Mouse (Mus musculus) stomach, embryonic 15.5 days (tissue): Measurements from ENCODE around the gene Kcnj10. TPM values are rescaled to one million over a fixed set of nuclear protein-coding genes. Genes with fewer than 3 reads are reported as not detected.

ENCODE experiments used
- ATAC-seq: fragments of 200-750 bp; cut with Nextera tagmentation; 2 replicates; pipeline ENCODE4 v1.8.0; 2017; ENCODE audit warnings: low read depth, moderate number of reproducible peaks, moderate TSS enrichment; ENCODE audit not compliant: insufficient read depth, low FRiP score
- H3K27ac ChIP-seq: fragments of 300-500 bp; sonication (generic); 2 replicates; pipeline ENCODE4 v1.5.1; 2015; ENCODE audit warnings: mild to moderate bottlenecking, inconsistent platforms
- H3K27me3 ChIP-seq: fragments of 300-500 bp; sonication (generic); replicated peaks from 2 replicates; pipeline ENCODE4 v1.6.1; 2015; ENCODE audit warnings: inconsistent platforms
- H3K36me3 ChIP-seq: fragments of 300-500 bp; sonication (generic); 2 replicates; pipeline ENCODE4 v1.6.1; 2015; ENCODE audit warnings: inconsistent platforms
- H3K4me1 ChIP-seq: fragments of 300-500 bp; sonication (generic); 2 replicates; pipeline ENCODE4 v1.6.1; 2015; ENCODE audit warnings: inconsistent platforms
- H3K4me2 ChIP-seq: fragments of 300-500 bp; sonication (generic); 2 replicates; pipeline ENCODE4 v1.6.1; 2015; ENCODE audit warnings: mild to moderate bottlenecking, inconsistent platforms
- H3K4me3 ChIP-seq: fragments of 300-500 bp; sonication (generic); replicated peaks from 2 replicates; pipeline ENCODE4 v1.5.1; 2015; ENCODE audit warnings: inconsistent platforms
- H3K9ac ChIP-seq: fragments of 300-500 bp; sonication (generic); 2 replicates; pipeline ENCODE4 v1.6.1; 2015; ENCODE audit warnings: inconsistent platforms
- H3K9me3 ChIP-seq: fragments of 300-500 bp; sonication (generic); 2 replicates; pipeline ENCODE4 v1.6.1; 2016; ENCODE audit warnings: inconsistent platforms
- WGBS: fragments of 180-500 bp; shearing (Covaris S2); methylation state at CpG from one replicate; pipeline ENCODE4 v1.1.7; 2015; 5-methylcytosine and 5-hydroxymethylcytosine counted together
- polyA plus RNA-seq: library from polyadenylated mRNA; unstranded; fragments of >200 nt; fragmentation: Nextera tagmentation; extraction: Ambion mirVana; gene quantifications from 2 replicates; pipeline ENCODE4 v1.2.1, GENCODE M21; 2015

Gene Kcnj10
- polyA plus RNA-seq, 1 experiment from 2014 or later, result 0.10 TPM

- Histone ChIP-seq H3K4me3 (peak overlapping the region; percentile 43), H3K27me3 (peaks cover 55% of the 10 kb centered on the region), H3K9ac (peak overlapping the region; percentile 29; the same call in 1 of the 2 replicates), H3K36me3 (no peaks in the 10 kb centered on the region), H3K9me3 (no peaks in the 10 kb centered on the region), H3K4me2 (peak overlapping the region; percentile 89), H3K27ac (no peak overlapping the region), H3K4me1 (peaks cover 8% of the 10 kb centered on the region)
- ATAC-seq, result peak; percentile 42; the same call in 1 of the 2 replicates
- WGBS, result 17% methylated on average over 94 of the region's 94 CpGs
Measured at GRCm38 (mm10) chr1:172325680-172326535, 15.1 kb upstream of the Kcnj10 start.

GRCm38 (mm10) chr1:172326684-172327083 lies 14.3 kb upstream of the Kcnj10 start:
- no peak overlapping the region for H3K27ac ChIP-seq
- peaks cover 8% of the 10 kb centered on the region for H3K4me1 ChIP-seq
- WGBS, result 55% methylated on average over 11 of the region's 11 CpGs
- no peaks in the 10 kb centered on the region for H3K9me3 ChIP-seq
- H3K27me3 ChIP-seq, result peaks cover 55% of the 10 kb centered on the region
- ATAC-seq, result no peak
- peak overlapping the region; percentile 43 for H3K4me3 ChIP-seq
- H3K4me2 ChIP-seq, result peak overlapping the region; percentile 89
- no peak overlapping the region; the same call in 1 of the 2 replicates for H3K9ac ChIP-seq
- no peaks in the 10 kb centered on the region for H3K36me3 ChIP-seq

GRCm38 (mm10) chr1:172327206-172328001 lies 13.6 kb upstream of the Kcnj10 start:
- ATAC-seq, result no peak

GRCm38 (mm10) chr1:172328041-172328440 lies 13.0 kb upstream of the Kcnj10 start:
- Histone ChIP-seq H3K9ac (no peak overlapping the region), H3K36me3 (no peaks in the 10 kb centered on the region), H3K4me2 (no peak overlapping the region), H3K27ac (no peak overlapping the region), H3K27me3 (peaks cover 55% of the 10 kb centered on the region), H3K4me1 (peaks cover 8% of the 10 kb centered on the region), H3K4me3 (no peak overlapping the region), H3K9me3 (no peaks in the 10 kb centered on the region)
- no peak for ATAC-seq
- WGBS, result 72% methylated on average over 3 of the region's 3 CpGs

More at GRCm38 (mm10) chr1:172327206-172328001, 13.6 kb upstream of the Kcnj10 start:
- Histone ChIP-seq H3K9ac (no peak overlapping the region), H3K4me2 (no peak overlapping the region), H3K9me3 (no peaks in the 10 kb centered on the region), H3K27ac (no peak overlapping the region), H3K4me3 (no peak overlapping the region), H3K36me3 (no peaks in the 10 kb centered on the region), H3K27me3 (peaks cover 55% of the 10 kb centered on the region), H3K4me1 (peaks cover 8% of the 10 kb centered on the region)
- 80% methylated on average over 16 of the region's 16 CpGs for WGBS

- no peak for ATAC-seq
- Histone ChIP-seq H3K9me3 (no peaks in the 10 kb centered on the region), H3K4me1 (peaks cover 8% of the 10 kb centered on the region), H3K4me3 (no peak overlapping the region), H3K4me2 (no peak overlapping the region), H3K9ac (no peak overlapping the region), H3K27me3 (peaks cover 55% of the 10 kb centered on the region), H3K27ac (no peak overlapping the region), H3K36me3 (no peaks in the 10 kb centered on the region)
- 72% methylated on average over 7 of the region's 7 CpGs for WGBS
Measured at GRCm38 (mm10) chr1:172328461-172328860, 12.5 kb upstream of the Kcnj10 start.

GRCm38 (mm10) chr1:172329131-172329530 lies 11.9 kb upstream of the Kcnj10 start, which contains the start of gene Kcnj9:
TSS of gene Kcnj9 (minus strand) at chr1:172329318.
- H3K9ac ChIP-seq, result no peak within 1 kb of the TSS
- peaks cover 8% of the 10 kb centered on the region for H3K4me1 ChIP-seq
- no peak for ATAC-seq
- H3K27me3 ChIP-seq, result peaks cover 55% of the 10 kb centered on the region
- H3K4me3 ChIP-seq, result no peak within 1 kb of the TSS
- no peak within 1 kb of the TSS for H3K4me2 ChIP-seq
- WGBS, result 30% methylated on average over 9 of the region's 9 CpGs
- no peak within 1 kb of the TSS for H3K27ac ChIP-seq
- H3K9me3 ChIP-seq, result no peaks in the 10 kb centered on the region
- no peaks in the 10 kb centered on the region for H3K36me3 ChIP-seq

GRCm38 (mm10) chr1:172329616-172330015 lies 11.4 kb upstream of the Kcnj10 start:
- Histone ChIP-seq H3K4me1 (peaks cover 8% of the 10 kb centered on the region), H3K9me3 (no peaks in the 10 kb centered on the region), H3K27me3 (peaks cover 55% of the 10 kb centered on the region), H3K4me2 (no peak overlapping the region), H3K27ac (no peak overlapping the region), H3K9ac (no peak overlapping the region), H3K4me3 (no peak overlapping the region), H3K36me3 (no peaks in the 10 kb centered on the region)
- WGBS, result 71% methylated on average over 6 of the region's 6 CpGs
- no peak for ATAC-seq

- Histone ChIP-seq H3K9me3 (no peaks in the 10 kb centered on the region), H3K27ac (no peak overlapping the region), H3K27me3 (peaks cover 38% of the 10 kb centered on the region), H3K9ac (no peak overlapping the region; the same call in 1 of the 2 replicates), H3K4me1 (0 out of 2 replicates have a peak, but pooled peaks cover under 1% of the 10 kb centered on the region), H3K4me3 (no peak overlapping the region), H3K4me2 (no peak overlapping the region), H3K36me3 (no peaks in the 10 kb centered on the region)
- WGBS, result 74% methylated on average over 8 of the region's 8 CpGs
- ATAC-seq, result no peak
Measured at GRCm38 (mm10) chr1:172331422-172331947, 9.5 kb upstream of the Kcnj10 start.

GRCm38 (mm10) chr1:172332925-172333324 lies 8.1 kb upstream of the Kcnj10 start:
- 68% methylated on average over 2 of the region's 2 CpGs for WGBS
- peaks cover 27% of the 10 kb centered on the region for H3K27me3 ChIP-seq

GRCm38 (mm10) chr1:172333512-172333911 lies 7.5 kb upstream of the Kcnj10 start:
- 16% methylated on average over 3 of the region's 3 CpGs for WGBS
- Histone ChIP-seq H3K36me3 (no peaks in the 10 kb centered on the region), H3K4me1 (no peaks in the 10 kb centered on the region), H3K27ac (no peak overlapping the region), H3K27me3 (peaks cover 23% of the 10 kb centered on the region), H3K4me2 (no peak overlapping the region), H3K4me3 (no peak overlapping the region), H3K9ac (no peak overlapping the region), H3K9me3 (no peaks in the 10 kb centered on the region)
- no peak for ATAC-seq

More at GRCm38 (mm10) chr1:172332925-172333324, 8.1 kb upstream of the Kcnj10 start:
- Histone ChIP-seq H3K4me1 (no peaks in the 10 kb centered on the region), H3K9ac (no peak overlapping the region), H3K27ac (no peak overlapping the region), H3K36me3 (no peaks in the 10 kb centered on the region), H3K4me3 (no peak overlapping the region), H3K4me2 (no peak overlapping the region), H3K9me3 (no peaks in the 10 kb centered on the region)
- no peak for ATAC-seq

GRCm38 (mm10) chr1:172335804-172336203 lies 5.2 kb upstream of the Kcnj10 start:
- H3K27me3 ChIP-seq, result peaks cover 16% of the 10 kb centered on the region
- no peak overlapping the region for H3K9ac ChIP-seq
- H3K4me1 ChIP-seq, result peaks cover 5% of the 10 kb centered on the region; the same call in 1 of the 2 replicates
- H3K4me3 ChIP-seq, result no peak overlapping the region
- no peaks in the 10 kb centered on the region for H3K9me3 ChIP-seq
- no peak for ATAC-seq
- H3K4me2 ChIP-seq, result no peak overlapping the region
- 70% methylated on average over 15 of the region's 15 CpGs for WGBS
- H3K27ac ChIP-seq, result no peak overlapping the region
- no peaks in the 10 kb centered on the region for H3K36me3 ChIP-seq
